Mouse (Mus musculus): Measurements from ENCODE around the gene Mis18a. TPM values are rescaled to one million over a fixed set of nuclear protein-coding genes. Genes with fewer than 3 reads are reported as not detected.

Mis18a gene
- polyA plus RNA-seq, 1 experiment from 2014 or later, result 72.5 TPM

DNA sequence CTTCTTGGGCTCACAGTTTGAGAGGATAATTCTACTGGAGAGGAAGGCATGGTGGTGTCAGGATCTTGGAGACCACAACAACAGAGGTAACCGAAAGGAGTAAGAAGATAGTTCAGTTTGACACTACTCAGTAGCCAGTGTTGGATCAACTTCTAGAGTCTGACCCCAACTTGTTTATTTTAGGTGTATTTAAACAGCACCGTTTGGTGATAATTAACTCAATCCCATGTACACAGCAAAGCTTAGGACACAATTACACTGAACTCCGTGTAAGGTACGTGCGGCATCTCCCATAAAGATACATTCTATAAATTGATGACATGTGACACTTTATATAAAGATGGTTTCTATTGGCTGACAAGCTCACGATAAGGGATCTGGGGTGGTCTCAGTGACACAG lies 52.6 kb downstream of the Mis18a start:
- Histone ChIP-seq H3K4me3 (ENCODE audit: low read length) (no peak overlapping the region), H3K9ac (ENCODE audit: low read depth, low read length) (no peak overlapping the region), H3K4me2 (replicated peaks; ENCODE audit: low read depth, low read length) (no peak overlapping the region), H3K9me3 (ENCODE audit: control insufficient read depth, low read length) (peaks cover 4% of the 10 kb centered on the region), H3K4me1 (ENCODE audit: control insufficient read depth, insufficient read depth, low read length) (no peaks in the 10 kb centered on the region), H3K27me3 (ENCODE audit: control insufficient read depth, insufficient read depth, low read length) (no peaks in the 10 kb centered on the region), H3K36me3 (ENCODE audit: control insufficient read depth, insufficient read depth, low read length) (no peaks in the 10 kb centered on the region), H3K27ac (ENCODE audit: low read depth, low read length) (no peak overlapping the region)
- 96% methylated on average over 6 of the region's 6 CpGs for WGBS
- no peak for ATAC-seq (ENCODE audit: low FRiP score, low TSS enrichment)

DNA sequence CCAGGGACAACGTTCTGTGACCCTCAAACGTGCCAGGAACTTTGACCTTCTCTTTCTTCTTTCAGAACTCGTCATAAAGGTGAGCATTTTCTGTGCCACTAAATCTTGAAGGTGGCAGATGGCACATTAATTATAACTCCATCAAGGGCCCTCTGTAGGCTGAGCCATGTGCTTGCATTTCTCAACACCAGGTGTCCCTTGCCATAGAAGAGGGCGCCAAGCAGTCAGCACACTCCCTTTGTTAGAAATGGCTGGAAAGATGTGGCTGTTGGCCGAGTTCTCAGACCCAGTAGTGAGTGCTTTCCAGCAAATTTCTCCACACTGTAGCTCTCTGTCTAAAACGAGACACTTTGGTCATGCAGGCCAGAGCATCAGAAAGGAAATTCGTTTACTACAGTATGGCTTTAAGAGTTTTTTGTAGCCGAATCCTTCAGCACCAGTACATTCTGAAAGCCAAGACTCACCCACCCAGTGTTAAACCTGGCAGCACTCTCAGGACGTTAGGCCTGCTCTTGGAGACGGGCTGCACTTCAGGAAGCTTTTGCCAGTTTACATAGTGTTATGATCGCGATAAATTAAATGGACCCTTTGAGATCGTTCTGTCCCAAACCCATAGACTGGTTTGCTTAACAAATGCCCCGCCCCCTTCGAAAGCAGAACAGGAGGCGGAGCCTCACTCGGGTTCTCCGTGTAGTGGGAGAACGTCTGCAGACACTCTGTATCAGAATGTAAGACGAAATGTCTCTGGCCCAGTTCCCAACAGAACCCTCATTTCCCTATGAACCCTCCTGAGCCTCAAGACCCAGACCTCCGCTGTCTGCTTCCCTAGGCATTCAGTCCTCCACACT lies 53.5 kb downstream of the Mis18a start:
- no peak for ATAC-seq (ENCODE audit: low FRiP score, low TSS enrichment)
- H3K27ac ChIP-seq (ENCODE audit: low read depth, low read length), result no peak overlapping the region
- no peak overlapping the region for H3K4me2 ChIP-seq (replicated peaks; ENCODE audit: low read depth, low read length)
- H3K9me3 ChIP-seq (ENCODE audit: control insufficient read depth, low read length), result peaks cover under 1% of the 10 kb centered on the region
- no peak overlapping the region for H3K9ac ChIP-seq (ENCODE audit: low read depth, low read length)
- H3K36me3 ChIP-seq (ENCODE audit: control insufficient read depth, insufficient read depth, low read length), result no peaks in the 10 kb centered on the region
- 90% methylated on average over 21 of the region's 21 CpGs for WGBS
- H3K4me3 ChIP-seq (ENCODE audit: low read length), result no peak overlapping the region
- no peaks in the 10 kb centered on the region for H3K27me3 ChIP-seq (ENCODE audit: control insufficient read depth, insufficient read depth, low read length)
- H3K4me1 ChIP-seq (ENCODE audit: control insufficient read depth, insufficient read depth, low read length), result no peaks in the 10 kb centered on the region

Other genes starting within 250 kb of the Mis18a start
- gene Mrap, start 10.8 kb upstream of the Mis18a start, polyA plus RNA-seq (2014; fragmentation: Nextera tagmentation; extraction: Ambion mirVana), result not detected in 2 replicates
- gene Urb1, start 83.0 kb upstream of the Mis18a start, polyA plus RNA-seq (2014; fragmentation: Nextera tagmentation; extraction: Ambion mirVana), result 10.5 and 13.5 TPM in 2 replicates
- 0.20 and 0.51 TPM in 2 replicates for gene Eva1c, start 99.3 kb upstream of the Mis18a start, polyA plus RNA-seq (2014; fragmentation: Nextera tagmentation; extraction: Ambion mirVana)
- 47.7 and 50.7 TPM in 2 replicates for gene Cfap298, start 207.7 kb upstream of the Mis18a start, polyA plus RNA-seq (2014; fragmentation: Nextera tagmentation; extraction: Ambion mirVana)

Data from kidney, embryonic 14.5 days (tissue).